15 mouse cellular contexts compared by ENCODE assay signal in genomic region chr14:30694786-30695185, GRCm38 (mm10). TPM values are rescaled to one million over a fixed set of nuclear protein-coding genes. Genes with fewer than 3 reads are reported as not detected.
A peak's percentile ranks its signal among the peaks of the same experiment; 100 is the strongest.
DNase-seq lines count a peak whose midpoint lies in the region; ATAC-seq and TF ChIP-seq lines count a peak whose summit lies in the region.
"Had no signal": no experiment of that assay in that cellular context is flagged by ENCODE, and none has a peak within 500 bp of the region (broad histone marks: within the 10 kb centered on the region; RNA-seq: fewer than 3 reads in every experiment).

No protein-coding gene starts in this region.

- peak overlapping the region; percentile 21; the same call in 1 of the 2 replicates for H3K27ac ChIP-seq in forebrain, embryonic 14.5 days (ENCODE audit: low read depth, low read length)
- no peak overlapping the region for H3K27ac ChIP-seq in forebrain, embryonic 16.5 days (ENCODE audit: low read length)
- peak overlapping the region; percentile 68; the same call in 1 of the 2 replicates for H3K27ac ChIP-seq in left cerebral cortex, adult 2 months
- H3K27ac ChIP-seq: forebrain, embryonic 12.5 days; liver, embryonic 12.5 days; midbrain, embryonic 12.5 days had no signal

- no peaks in the 10 kb centered on the region for H3K27me3 ChIP-seq in forebrain, embryonic 14.5 days (replicated peaks; ENCODE audit: control insufficient read depth, insufficient read depth, low read length)
- H3K27me3 ChIP-seq in forebrain, embryonic 16.5 days (replicated peaks; ENCODE audit: control insufficient read depth, insufficient read depth, low read length), result no peaks in the 10 kb centered on the region
- H3K27me3 ChIP-seq in Patski, result no peaks in the 10 kb centered on the region
- H3K27me3 ChIP-seq: forebrain, embryonic 12.5 days; liver, embryonic 12.5 days; midbrain, embryonic 12.5 days had no signal

- CTCF ChIA-PET in Patski (lab: Charles Lee), result interaction anchor here (1.3 to 1.5 kb wide), 2 partner anchors 8 kb away, joined by 5 read pairs; no protein-coding TSS in a partner anchor

- peaks cover 4% of the 10 kb centered on the region; the same call in 1 of the 2 replicates for H3K36me3 ChIP-seq in forebrain, embryonic 14.5 days (ENCODE audit: control insufficient read depth, insufficient read depth, low read length)
- H3K36me3 ChIP-seq in forebrain, embryonic 16.5 days (ENCODE audit: control insufficient read depth, insufficient read depth), result peaks cover 3% of the 10 kb centered on the region; the same call in 1 of the 2 replicates

- POLR2A ChIA-PET in Patski (lab: Charles Lee), result no interaction called here

- whole genome bisulfite sequencing in forebrain, embryonic 14.5 days, result 91% methylated on average over 2 of the region's 2 CpGs
- 91% methylated on average over 2 of the region's 2 CpGs for WGBS in forebrain, embryonic 16.5 days

- no peak overlapping the region for H3K4me3 ChIP-seq in forebrain, embryonic 14.5 days (ENCODE audit: low read depth, low read length)
- no peak overlapping the region for H3K4me3 ChIP-seq in forebrain, embryonic 16.5 days (replicated peaks; ENCODE audit: low read length)
- H3K4me3 ChIP-seq in left cerebral cortex, adult 2 months, result no peak overlapping the region
- H3K4me3 ChIP-seq: forebrain, embryonic 12.5 days; liver, embryonic 12.5 days; midbrain, embryonic 12.5 days had no signal

- no peak for ATAC-seq in forebrain, embryonic 14.5 days
- ATAC-seq in forebrain, embryonic 16.5 days, result no peak
- peak; percentile 74 for ATAC-seq in Patski
- ATAC-seq: liver, embryonic 12.5 days had no signal

- peaks cover 5% of the 10 kb centered on the region; the same call in 1 of the 2 replicates for H3K4me1 ChIP-seq in forebrain, embryonic 14.5 days (ENCODE audit: control insufficient read depth, insufficient read depth, low read length)
- peaks cover 3% of the 10 kb centered on the region for H3K4me1 ChIP-seq in forebrain, embryonic 16.5 days (replicated peaks; ENCODE audit: control insufficient read depth, insufficient read depth, low read length)
- H3K4me1 ChIP-seq: liver, embryonic 12.5 days had no signal

- no peak overlapping the region for H3K9ac ChIP-seq in forebrain, embryonic 14.5 days (ENCODE audit: low read length)
- H3K9ac ChIP-seq in forebrain, embryonic 16.5 days (replicated peaks; ENCODE audit: low read depth, low read length), result no peak overlapping the region
- H3K9ac ChIP-seq: forebrain, embryonic 12.5 days; liver, embryonic 12.5 days; midbrain, embryonic 12.5 days had no signal

- DNase-seq in forebrain, embryonic 14.5 days (ENCODE audit: low spot score), result no peak
- DNase-seq in left cerebral cortex, adult 2 months (ENCODE audit: extremely low spot score in 1 of 2, low spot score in 2 of 2), result no peak
- no peak for DNase-seq in left cerebral cortex, postnatal 36 days (ENCODE audit: low spot score in 2 of 2)
- no peak for DNase-seq in Patski (ENCODE audit: low read depth, low spot score)
- DNase-seq in lung, postnatal 10 days, result peak; percentile 13
- no peak for DNase-seq in spleen, postnatal 36 days (ENCODE audit: low spot score in 2 of 2)
- DNase-seq in gastrocnemius, postnatal 10 days, result no peak
- DNase-seq: adrenal gland, postnatal 36 days; kidney, postnatal 4 days; retina, postnatal 1 day; thymus, adult 18-20 months had no signal

- TF ChIP-seq CTCF in left cerebral cortex, adult 2 months (IDR thresholded peaks at IDR 0.05), result no peak
- no peak for TF ChIP-seq CTCF in Patski (IDR thresholded peaks at IDR 0.05)

- H3K9me3 ChIP-seq in forebrain, embryonic 14.5 days (replicated peaks; ENCODE audit: control insufficient read depth, low read length), result no peaks in the 10 kb centered on the region
- H3K9me3 ChIP-seq in forebrain, embryonic 16.5 days (ENCODE audit: control insufficient read depth, low read length), result no peaks in the 10 kb centered on the region
- H3K9me3 ChIP-seq: forebrain, embryonic 12.5 days; liver, embryonic 12.5 days; midbrain, embryonic 12.5 days had no signal

- H3K4me2 ChIP-seq in forebrain, embryonic 14.5 days (ENCODE audit: low read length), result no peak overlapping the region
- no peak overlapping the region for H3K4me2 ChIP-seq in forebrain, embryonic 16.5 days (ENCODE audit: low read length)
- H3K4me2 ChIP-seq: forebrain, embryonic 12.5 days; liver, embryonic 12.5 days; midbrain, embryonic 12.5 days had no signal

- in situ Hi-C loops in Patski (cut with MboI; ENCODE audit: low pct_unique_long_range_greater_than_20kb), result loop anchor here (10.0 kb wide), 1 partner anchor 250 kb away; the partner anchor contains the start of gene Itih1

- intact Hi-C loops in left cerebral cortex, adult 2 months (cut with DNase I), result no loop called here
- intact Hi-C loops in left cerebral cortex, postnatal 36 days (cut with DNase I), result loop anchor here (10.0 kb wide), 1 partner anchor 170 kb away; no protein-coding TSS in a partner anchor

RNA-seq across cellular contexts. Expression of gene Sfmbt1, which starts 19.9 kb away (rescaled TPM):
- polyA plus RNA-seq in forebrain, embryonic 14.5 days (2014; fragmentation: Nextera tagmentation; extraction: Ambion mirVana), result 19.7 and 20.5 TPM in 2 replicates
- polyA plus RNA-seq in forebrain, embryonic 16.5 days (2015; fragmentation: Nextera tagmentation; extraction: Ambion mirVana), result 19.9 and 21.9 TPM in 2 replicates
- total RNA-seq in left cerebral cortex, adult 2 months (2021), result 10 to 100 TPM; 38.4 to 38.8 TPM
- 10 to 100 TPM; 33.3 to 35.2 TPM for total RNA-seq in left cerebral cortex, postnatal 36 days (2021)
- polyA plus RNA-seq in Patski (2021), result 14.8 TPM
- total RNA-seq in gastrocnemius, postnatal 10 days (2021), result 10 to 100 TPM in 1 of 2 experiments, 1 to 10 TPM in 1; 9.7 to 12.7 TPM

RNA-seq across cellular contexts. Expression of gene Rft1, which starts 40.6 kb away (rescaled TPM):
- polyA plus RNA-seq in forebrain, embryonic 14.5 days (2014; fragmentation: Nextera tagmentation; extraction: Ambion mirVana), result 6.0 and 6.7 TPM in 2 replicates
- 7.2 and 8.5 TPM in 2 replicates for polyA plus RNA-seq in forebrain, embryonic 16.5 days (2015; fragmentation: Nextera tagmentation; extraction: Ambion mirVana)
- total RNA-seq in left cerebral cortex, adult 2 months (2021), result 10 to 100 TPM; 11.3 to 12.3 TPM
- total RNA-seq in left cerebral cortex, postnatal 36 days (2021), result 10 to 100 TPM; 12.6 to 12.9 TPM
- 24.4 TPM for polyA plus RNA-seq in Patski (2021)
- total RNA-seq in gastrocnemius, postnatal 10 days (2021), result 1 to 10 TPM; 6.4 to 7.3 TPM
